Mouse (Mus musculus): ENCODE results near the gene Amacr. TPM values are rescaled to one million over a fixed set of nuclear protein-coding genes. Genes with fewer than 3 reads are reported as not detected.

The Amacr gene
- 8.4 and 10.4 TPM in 2 replicates for polyA plus RNA-seq (2012; rRNA removed)

- WGBS: under 1% methylated on average over 52 of the region's 52 CpGs
- peak; percentile 66 for DNase-seq (ENCODE audit: low read depth, low spot score)
Observed at GRCm38 (mm10) chr15:10981377-10982063, at the start of gene Amacr. Amacr (plus strand) TSS chr15:10981756.

- DNase-seq (ENCODE audit: low read depth, low spot score): no peak
- 53% methylated on average over 1 of the region's 1 CpGs for WGBS
Observed at GRCm38 (mm10) chr15:10933930-10934329, 47.6 kb upstream of the Amacr start.

- WGBS: 66% methylated on average over 15 of the region's 15 CpGs
- DNase-seq (ENCODE audit: low read depth, low spot score): no peak
Observed at GRCm38 (mm10) chr15:10940148-10941108, 41.1 kb upstream of the Amacr start.

DNA sequence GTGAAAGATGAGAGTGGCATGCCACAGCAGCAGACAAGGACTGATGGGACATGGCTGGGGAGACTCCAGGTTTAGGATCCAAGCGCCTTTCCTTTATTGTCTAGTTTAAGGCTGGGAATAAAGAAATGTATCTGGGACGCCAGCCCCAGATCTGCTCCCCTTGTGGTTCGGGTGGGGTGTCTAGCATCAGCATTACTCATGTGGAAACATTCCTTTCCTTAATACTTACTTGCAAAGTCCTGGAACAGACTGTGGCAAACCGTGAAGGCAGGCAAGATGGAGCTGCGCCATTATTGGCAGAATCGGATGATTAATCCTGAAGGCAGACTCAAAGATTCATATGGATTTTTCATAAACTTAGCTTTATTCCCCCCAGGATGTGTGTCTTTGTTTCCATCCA is 39.7 kb upstream of the Amacr start:
- 79% methylated on average over 6 of the region's 6 CpGs for WGBS
- no peak for DNase-seq (ENCODE audit: low read depth, low spot score)

DNA sequence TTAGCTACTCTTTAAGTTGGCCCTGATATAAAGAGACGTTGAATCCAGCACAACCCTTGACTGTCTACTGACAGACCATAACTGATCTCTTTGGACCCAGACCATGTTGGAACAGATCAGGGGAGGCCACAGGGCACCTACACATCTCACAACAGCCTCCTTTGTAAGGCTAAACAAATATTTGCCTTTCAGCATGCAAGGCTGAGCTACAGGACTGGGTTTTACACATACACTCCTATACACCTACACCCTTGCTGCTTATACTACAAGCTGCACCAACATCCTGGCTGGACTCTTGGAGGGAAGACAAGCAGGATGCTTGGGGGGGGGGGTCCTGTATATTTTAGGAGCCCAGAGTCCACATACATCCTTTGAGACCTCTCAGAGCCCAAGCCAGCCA is 33.7 kb upstream of the Amacr start:
- WGBS: 46% methylated on average over 1 of the region's 1 CpGs
- DNase-seq (ENCODE audit: low read depth, low spot score): no peak

- DNase-seq (ENCODE audit: low read depth, low spot score): no peak
- WGBS: 47% methylated on average over 23 of the region's 23 CpGs
Observed at GRCm38 (mm10) chr15:10951951-10952759, 29.4 kb upstream of the Amacr start, which contains the start of gene C1qtnf3. C1qtnf3 (plus strand) TSS chr15:10952332.

- 47% methylated on average over 4 of the region's 4 CpGs for WGBS
- DNase-seq (ENCODE audit: low read depth, low spot score): no peak
Observed at GRCm38 (mm10) chr15:10952760-10953305, 28.7 kb upstream of the Amacr start.

DNA sequence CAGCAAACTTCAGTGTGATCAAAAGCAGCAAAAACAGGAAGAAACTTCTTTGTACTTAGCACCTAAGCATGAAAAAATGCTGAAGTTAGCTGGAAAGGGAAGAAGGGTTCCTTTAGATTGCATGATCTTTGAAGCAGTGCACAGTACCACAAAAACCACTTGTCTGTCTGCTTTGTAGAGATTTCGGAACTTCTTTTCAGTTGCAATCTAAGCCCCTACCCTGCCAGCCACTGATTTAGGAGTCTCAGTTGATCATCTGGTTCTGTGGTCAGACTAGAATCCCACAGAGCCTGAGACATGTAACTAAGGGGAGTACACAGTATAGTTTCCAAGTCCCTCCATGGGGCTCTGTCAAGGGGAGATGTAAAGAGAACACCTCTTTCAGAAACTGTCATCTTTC is 28.1 kb upstream of the Amacr start:
- no peak for DNase-seq (ENCODE audit: low read depth, low spot score)
- 79% methylated on average over 1 of the region's 1 CpGs for WGBS

GRCm38 (mm10) chr15:10954381-10955016 is 27.1 kb upstream of the Amacr start:
- no peak for DNase-seq (ENCODE audit: low read depth, low spot score)
- 55% methylated on average over 6 of the region's 6 CpGs for WGBS

GRCm38 (mm10) chr15:10955156-10955555 is 26.4 kb upstream of the Amacr start:
- WGBS: 22% methylated on average over 5 of the region's 5 CpGs
- DNase-seq (ENCODE audit: low read depth, low spot score): no peak

DNA sequence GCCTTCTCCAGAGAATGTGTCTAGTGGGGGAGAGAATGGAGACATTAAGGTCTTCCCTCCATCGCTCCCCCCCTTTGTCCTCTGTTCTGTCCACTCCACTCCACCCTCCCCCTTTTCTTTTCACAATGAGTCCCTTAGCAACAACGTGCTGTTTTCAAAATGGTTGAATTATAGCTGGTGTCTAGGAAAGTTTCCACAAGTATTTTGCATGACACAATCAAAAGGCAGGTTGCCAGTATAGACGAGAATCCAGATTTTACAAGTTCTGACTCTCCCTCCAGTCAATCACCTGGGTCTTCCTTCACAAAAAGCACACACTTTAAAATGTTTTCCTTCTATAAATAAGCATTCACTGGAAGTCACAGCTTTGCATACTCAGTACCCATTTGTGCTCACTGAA is 24.9 kb upstream of the Amacr start:
- DNase-seq (ENCODE audit: low read depth, low spot score): no peak
- WGBS: 46% methylated on average over 3 of the region's 3 CpGs

DNA sequence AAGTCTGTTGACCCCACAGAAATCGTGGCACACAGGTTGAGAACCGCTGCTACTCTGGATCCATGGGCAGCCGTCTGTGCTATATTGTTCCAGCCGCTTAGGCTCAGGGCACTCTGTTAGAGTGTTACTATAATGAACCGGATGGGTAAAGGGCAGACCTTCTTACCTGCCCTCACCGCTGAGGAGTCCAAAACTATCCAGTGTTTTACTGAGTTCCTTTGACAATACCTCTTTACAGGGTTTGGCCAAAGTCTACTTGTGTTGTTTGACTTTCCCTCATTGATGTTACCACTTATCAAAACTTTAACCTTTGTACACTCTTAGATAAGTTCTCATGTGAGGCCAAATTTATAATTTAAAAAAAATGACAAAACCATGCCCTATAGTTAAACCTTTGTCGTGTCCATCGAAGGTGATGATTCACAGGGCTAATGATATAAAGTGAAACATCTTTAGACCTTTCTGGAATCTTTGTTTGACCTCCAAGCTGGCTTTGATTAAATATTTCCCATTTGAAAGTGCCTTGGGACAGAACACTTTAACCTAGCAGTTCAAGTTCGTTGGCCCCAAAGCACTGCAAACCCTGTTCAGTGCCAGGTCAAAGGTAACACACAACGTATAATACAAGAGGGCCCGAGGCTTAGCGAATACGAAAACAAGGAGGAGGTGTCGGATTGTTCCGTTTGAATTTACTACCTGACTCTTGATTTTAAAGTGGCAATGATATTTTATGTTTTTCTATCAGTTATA is 22.1 kb upstream of the Amacr start:
- DNase-seq (ENCODE audit: low read depth, low spot score): no peak
- WGBS: 52% methylated on average over 15 of the region's 15 CpGs

DNA sequence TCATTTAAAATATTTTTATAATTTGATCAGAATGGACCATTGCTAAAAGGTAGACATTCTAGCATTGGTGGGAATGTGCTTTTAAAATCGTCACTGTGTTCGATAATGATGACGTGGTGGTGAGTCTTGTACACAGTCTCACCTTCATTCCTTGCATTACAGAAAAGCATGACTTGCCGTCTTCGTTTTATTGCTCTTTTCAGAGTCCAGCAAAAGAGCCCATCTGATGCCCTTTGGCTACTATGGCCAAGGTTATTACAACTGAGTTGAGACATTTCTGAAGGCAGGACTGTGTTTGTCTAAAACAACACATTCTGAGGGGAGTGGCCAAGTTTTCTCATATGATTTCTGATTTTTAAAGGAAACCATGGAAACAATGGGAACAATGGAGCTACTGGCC is 21.3 kb upstream of the Amacr start:
- DNase-seq (ENCODE audit: low read depth, low spot score): no peak
- WGBS: 84% methylated on average over 5 of the region's 5 CpGs

- WGBS: 59% methylated on average over 2 of the region's 2 CpGs
Observed at GRCm38 (mm10) chr15:10962601-10963000, 19.0 kb upstream of the Amacr start.

GRCm38 (mm10) chr15:10969439-10969838 is 12.1 kb upstream of the Amacr start:
- WGBS: 57% methylated on average over 3 of the region's 3 CpGs
- no peak for DNase-seq (ENCODE audit: low read depth, low spot score)

More at GRCm38 (mm10) chr15:10962601-10963000, 19.0 kb upstream of the Amacr start:
- DNase-seq (ENCODE audit: low read depth, low spot score): no peak

- DNase-seq (ENCODE audit: low read depth, low spot score): no peak
- WGBS: 69% methylated on average over 5 of the region's 5 CpGs
Observed at GRCm38 (mm10) chr15:10970777-10971176, 10.8 kb upstream of the Amacr start.

DNA sequence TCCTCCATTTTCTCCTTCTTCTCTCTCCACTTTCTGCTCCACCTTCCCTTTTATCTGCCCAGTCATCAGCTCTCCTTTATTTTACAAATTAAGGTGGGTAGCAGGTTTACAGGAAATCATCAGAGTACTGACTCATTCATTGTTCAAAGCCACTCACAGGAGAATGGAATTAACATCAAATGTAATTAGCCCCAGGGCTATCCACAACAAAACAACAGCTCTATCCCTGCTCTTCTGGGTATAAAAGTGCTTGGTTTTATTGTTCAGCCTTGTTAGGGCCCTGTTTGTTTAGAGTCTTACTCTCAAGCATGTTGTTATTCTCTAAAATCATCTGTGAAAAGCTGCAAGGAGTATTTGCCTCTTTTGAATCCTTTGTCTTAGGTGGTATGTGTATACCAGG is 4.4 kb upstream of the Amacr start:
- DNase-seq (ENCODE audit: low read depth, low spot score): no peak

DNA sequence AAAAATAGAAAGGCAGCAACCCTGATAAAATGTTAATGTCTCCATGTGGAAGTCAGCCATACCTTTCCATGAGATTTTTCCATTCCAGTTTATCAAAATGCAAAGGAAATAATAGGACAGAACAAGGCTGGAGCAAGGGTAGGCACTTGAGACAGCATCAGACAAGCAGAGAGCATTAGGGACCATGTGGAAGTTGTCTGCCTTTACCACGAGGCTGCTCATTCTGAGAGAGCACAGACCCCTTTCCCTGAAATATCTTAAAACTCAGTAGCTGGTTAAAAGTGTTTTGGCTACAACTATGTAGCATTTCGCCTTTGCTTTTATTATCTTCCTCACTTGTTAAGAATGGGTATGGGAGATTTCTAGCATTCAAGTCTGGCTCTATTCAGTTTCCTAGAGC is 844 bp upstream of the Amacr start:
- no peak for DNase-seq (ENCODE audit: low read depth, low spot score)
- WGBS: 64% methylated on average over 2 of the region's 2 CpGs

- DNase-seq (ENCODE audit: low read depth, low spot score): no peak
- WGBS: 2% methylated on average over 6 of the region's 6 CpGs
Observed at GRCm38 (mm10) chr15:10982064-10982435, 494 bp downstream of the Amacr start.
